Mouse (Mus musculus): ENCODE results near the gene Fbxl7. TPM values are rescaled to one million over a fixed set of nuclear protein-coding genes. Genes with fewer than 3 reads are reported as not detected.

The Fbxl7 gene
- polyA plus RNA-seq, 1 experiment: 1.7 TPM

- H3K4me3 ChIP-seq (ENCODE audit: extremely low read depth, insufficient read depth, insufficient read length): no peak overlapping the region
- TF ChIP-seq CTCF (IDR thresholded peaks at IDR 0.05; ENCODE audit: extremely low read depth, insufficient read depth, insufficient read length, insufficient replicate concordance) (no peak), POLR2A (IDR thresholded peaks at IDR 0.05; ENCODE audit: low read depth, low read length) (no peak)
- no peaks in the 10 kb centered on the region for H3K4me1 ChIP-seq (ENCODE audit: control insufficient read depth, insufficient read depth, insufficient read length)
- H3K27ac ChIP-seq (ENCODE audit: insufficient read depth, low read length): no peak overlapping the region
- no peaks in the 10 kb centered on the region for H3K27me3 ChIP-seq (ENCODE audit: control insufficient read depth, insufficient read depth, low read length)
- DNase-seq (ENCODE audit: low read depth in 1 of 2, low spot score in 2 of 2): no peak
- 81% methylated on average over 4 of the region's 4 CpGs for WGBS
- H3K36me3 ChIP-seq (ENCODE audit: control insufficient read depth, insufficient read depth, low read length): no peaks in the 10 kb centered on the region
Observed at GRCm38 (mm10) chr15:26831141-26831540, 64.2 kb downstream of the Fbxl7 start.

DNA sequence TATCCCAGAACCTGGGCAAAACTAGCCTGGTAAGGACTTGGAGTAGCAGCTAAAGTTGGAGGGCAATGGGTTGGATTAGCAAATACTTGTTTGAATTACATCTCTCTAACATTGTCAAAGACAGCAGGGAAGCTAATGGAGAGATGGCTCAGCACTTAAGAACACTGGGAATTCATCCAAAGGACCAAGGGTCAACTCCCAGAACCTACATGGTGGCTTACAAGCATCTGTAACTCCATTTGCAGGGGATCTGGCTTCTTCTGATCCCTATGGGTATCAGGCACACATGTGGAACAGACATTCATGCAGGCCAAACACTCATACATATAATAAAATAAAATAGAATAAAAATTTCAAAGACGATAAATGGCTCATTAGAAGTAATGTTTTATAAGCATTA lies 78.4 kb downstream of the Fbxl7 start:
- no peak for DNase-seq (ENCODE audit: low read depth in 1 of 2, low spot score in 2 of 2)
- WGBS: 98% methylated on average over 1 of the region's 1 CpGs
- H3K36me3 ChIP-seq (ENCODE audit: control insufficient read depth, insufficient read depth, low read length): no peaks in the 10 kb centered on the region
- H3K4me3 ChIP-seq (ENCODE audit: extremely low read depth, insufficient read depth, insufficient read length): no peak overlapping the region
- no peaks in the 10 kb centered on the region for H3K27me3 ChIP-seq (ENCODE audit: control insufficient read depth, insufficient read depth, low read length)
- H3K27ac ChIP-seq (ENCODE audit: insufficient read depth, low read length): no peak overlapping the region
- H3K4me1 ChIP-seq (ENCODE audit: control insufficient read depth, insufficient read depth, insufficient read length): no peaks in the 10 kb centered on the region
- TF ChIP-seq POLR2A (IDR thresholded peaks at IDR 0.05; ENCODE audit: low read depth, low read length) (no peak), CTCF (IDR thresholded peaks at IDR 0.05; ENCODE audit: extremely low read depth, insufficient read depth, insufficient read length, insufficient replicate concordance) (no peak)

DNA sequence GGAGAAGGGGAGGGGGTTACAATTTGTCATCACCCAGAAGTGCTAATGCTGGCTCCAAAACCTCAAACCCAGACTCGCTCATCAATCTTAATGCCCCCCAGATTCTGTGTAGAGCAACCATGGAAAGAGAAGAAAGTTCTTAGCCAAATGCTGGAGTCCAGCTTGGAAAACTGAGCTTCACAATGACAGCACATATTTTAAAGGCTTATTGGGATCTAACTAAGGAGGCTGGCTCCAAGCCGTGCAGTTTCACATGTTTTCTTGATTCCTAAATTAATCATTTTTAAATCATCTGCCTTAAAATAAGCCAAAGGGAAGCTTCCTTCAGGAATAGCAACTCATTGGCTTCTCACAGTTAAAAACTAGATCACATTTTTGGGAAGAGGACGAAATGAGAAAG lies 82.5 kb downstream of the Fbxl7 start:
- no peak for DNase-seq (ENCODE audit: low read depth in 1 of 2, low spot score in 2 of 2)
- TF ChIP-seq POLR2A (IDR thresholded peaks at IDR 0.05; ENCODE audit: low read depth, low read length) (no peak), CTCF (IDR thresholded peaks at IDR 0.05; ENCODE audit: extremely low read depth, insufficient read depth, insufficient read length, insufficient replicate concordance) (no peak)
- Histone ChIP-seq H3K4me3 (ENCODE audit: extremely low read depth, insufficient read depth, insufficient read length) (no peak overlapping the region), H3K27me3 (ENCODE audit: control insufficient read depth, insufficient read depth, low read length) (no peaks in the 10 kb centered on the region), H3K27ac (ENCODE audit: insufficient read depth, low read length) (no peak overlapping the region), H3K36me3 (ENCODE audit: control insufficient read depth, insufficient read depth, low read length) (no peaks in the 10 kb centered on the region), H3K4me1 (ENCODE audit: control insufficient read depth, insufficient read depth, insufficient read length) (no peaks in the 10 kb centered on the region)
- WGBS: 87% methylated on average over 3 of the region's 3 CpGs

DNA sequence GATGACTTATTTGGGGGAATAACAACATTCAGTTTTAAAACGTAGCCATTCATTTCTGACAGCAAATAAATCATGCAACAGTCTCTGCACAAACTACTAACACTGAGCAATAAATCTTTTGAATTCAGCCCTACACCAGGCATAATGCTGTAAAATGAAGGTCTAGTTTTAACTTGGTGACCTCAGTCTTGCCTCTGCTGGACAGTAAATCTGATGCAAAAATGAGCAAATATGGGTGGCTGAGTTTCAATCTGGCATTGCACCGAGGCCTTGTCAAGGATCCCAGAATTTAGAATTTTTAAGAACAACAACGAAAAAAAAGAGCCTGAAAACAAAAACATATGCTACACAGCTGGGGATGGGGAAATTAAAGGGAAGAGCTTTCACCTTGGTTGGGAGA lies 85.8 kb downstream of the Fbxl7 start:
- Histone ChIP-seq H3K36me3 (ENCODE audit: control insufficient read depth, insufficient read depth, low read length) (no peaks in the 10 kb centered on the region), H3K4me1 (ENCODE audit: control insufficient read depth, insufficient read depth, insufficient read length) (no peaks in the 10 kb centered on the region), H3K4me3 (ENCODE audit: extremely low read depth, insufficient read depth, insufficient read length) (no peak overlapping the region), H3K27ac (ENCODE audit: insufficient read depth, low read length) (no peak overlapping the region), H3K27me3 (ENCODE audit: control insufficient read depth, insufficient read depth, low read length) (no peaks in the 10 kb centered on the region)
- DNase-seq (ENCODE audit: low read depth in 1 of 2, low spot score in 2 of 2): no peak
- TF ChIP-seq CTCF (IDR thresholded peaks at IDR 0.05; ENCODE audit: extremely low read depth, insufficient read depth, insufficient read length, insufficient replicate concordance) (no peak), POLR2A (IDR thresholded peaks at IDR 0.05; ENCODE audit: low read depth, low read length) (no peak)
- 69% methylated on average over 3 of the region's 3 CpGs for WGBS

DNA sequence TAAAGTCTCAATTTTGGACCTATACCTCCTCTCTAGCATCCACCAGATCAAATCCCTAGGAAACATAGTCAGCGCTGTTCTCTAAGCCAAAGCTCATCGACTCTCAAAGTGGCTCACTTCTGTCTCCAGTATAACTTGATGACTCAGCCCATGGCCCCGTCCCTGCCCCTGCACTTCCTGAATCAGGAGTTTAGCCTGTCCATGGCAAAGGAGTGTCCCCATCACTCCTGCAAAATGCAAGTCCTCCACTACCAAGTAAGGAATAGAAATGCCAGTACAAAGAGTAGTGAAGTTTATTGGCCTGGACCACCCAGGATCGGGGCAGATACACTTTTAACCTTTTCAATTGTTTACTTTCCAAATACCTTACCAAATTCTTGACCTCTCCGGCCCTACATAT lies 91.3 kb downstream of the Fbxl7 start:
- H3K36me3 ChIP-seq (ENCODE audit: control insufficient read depth, insufficient read depth, low read length): no peaks in the 10 kb centered on the region
- 64% methylated on average over 5 of the region's 5 CpGs for WGBS

DNA sequence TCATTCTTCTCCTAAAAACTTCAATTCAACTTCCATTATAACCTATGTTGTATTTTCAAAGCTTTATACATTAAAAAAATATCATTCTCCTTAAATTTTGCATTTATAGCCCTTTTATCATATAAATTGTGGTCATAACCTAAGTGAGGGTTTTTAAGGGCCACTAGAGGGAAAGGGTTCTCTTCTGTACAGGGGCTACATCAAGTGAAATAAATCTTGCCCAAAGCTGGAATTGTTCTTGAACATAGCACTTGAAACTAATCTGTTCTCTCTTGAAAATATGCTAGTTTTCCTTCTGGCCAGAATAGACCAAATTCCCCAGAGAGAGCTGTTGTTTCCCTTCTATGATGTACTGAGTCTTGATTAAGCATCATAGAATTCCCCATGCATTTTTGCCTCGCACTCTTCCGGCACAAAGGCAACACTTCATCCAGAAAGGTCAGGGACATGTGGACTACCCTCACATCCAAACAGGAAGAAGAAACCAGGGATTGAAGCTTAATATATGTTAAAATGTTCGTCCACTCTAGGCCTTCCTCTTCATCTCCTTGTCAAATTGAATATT lies 95.8 kb downstream of the Fbxl7 start:
- no peak for TF ChIP-seq CTCF (IDR thresholded peaks at IDR 0.05; ENCODE audit: extremely low read depth, insufficient read depth, insufficient read length, insufficient replicate concordance)
- TF ChIP-seq POLR2A (IDR thresholded peaks at IDR 0.05; ENCODE audit: low read depth, low read length): no peak
- 69% methylated on average over 3 of the region's 3 CpGs for WGBS
- no peaks in the 10 kb centered on the region for H3K36me3 ChIP-seq (ENCODE audit: control insufficient read depth, insufficient read depth, low read length)
- H3K4me1 ChIP-seq (ENCODE audit: control insufficient read depth, insufficient read depth, insufficient read length): no peaks in the 10 kb centered on the region
- no peak overlapping the region for H3K27ac ChIP-seq (ENCODE audit: insufficient read depth, low read length)
- DNase-seq (ENCODE audit: low read depth in 1 of 2, low spot score in 2 of 2): no peak
- H3K27me3 ChIP-seq (ENCODE audit: control insufficient read depth, insufficient read depth, low read length): no peaks in the 10 kb centered on the region
- no peak overlapping the region for H3K4me3 ChIP-seq (ENCODE audit: extremely low read depth, insufficient read depth, insufficient read length)

More for the DNA sequence above, 91.3 kb downstream of the Fbxl7 start:
- Histone ChIP-seq H3K27me3 (ENCODE audit: control insufficient read depth, insufficient read depth, low read length) (no peaks in the 10 kb centered on the region), H3K4me3 (ENCODE audit: extremely low read depth, insufficient read depth, insufficient read length) (no peak overlapping the region), H3K27ac (ENCODE audit: insufficient read depth, low read length) (no peak overlapping the region), H3K4me1 (ENCODE audit: control insufficient read depth, insufficient read depth, insufficient read length) (no peaks in the 10 kb centered on the region)
- no peak for DNase-seq (ENCODE audit: low read depth in 1 of 2, low spot score in 2 of 2)
- TF ChIP-seq CTCF (IDR thresholded peaks at IDR 0.05; ENCODE audit: extremely low read depth, insufficient read depth, insufficient read length, insufficient replicate concordance) (no peak), POLR2A (IDR thresholded peaks at IDR 0.05; ENCODE audit: low read depth, low read length) (no peak)

- TF ChIP-seq CTCF (IDR thresholded peaks at IDR 0.05; ENCODE audit: extremely low read depth, insufficient read depth, insufficient read length, insufficient replicate concordance): no peak
- TF ChIP-seq POLR2A (IDR thresholded peaks at IDR 0.05; ENCODE audit: low read depth, low read length): no peak
- H3K4me1 ChIP-seq (ENCODE audit: control insufficient read depth, insufficient read depth, insufficient read length): no peaks in the 10 kb centered on the region
- H3K4me3 ChIP-seq (ENCODE audit: extremely low read depth, insufficient read depth, insufficient read length): no peak overlapping the region
- H3K27me3 ChIP-seq (ENCODE audit: control insufficient read depth, insufficient read depth, low read length): no peaks in the 10 kb centered on the region
- no peak overlapping the region for H3K27ac ChIP-seq (ENCODE audit: insufficient read depth, low read length)
- DNase-seq (ENCODE audit: low read depth in 1 of 2, low spot score in 2 of 2): no peak
- WGBS: 72% methylated on average over 2 of the region's 2 CpGs
- H3K36me3 ChIP-seq (ENCODE audit: control insufficient read depth, insufficient read depth, low read length): no peaks in the 10 kb centered on the region
Observed at GRCm38 (mm10) chr15:26795937-26796336, 99.4 kb downstream of the Fbxl7 start.

Measured in spleen, adult 2 months (tissue).